Mouse (Mus musculus) lung, adult 18-20 months (tissue): ENCODE measurements around the gene Bicc1.

Experiments
- DNase-seq, 2 experiments: peaks; one replicate each; pipeline ENCODE4 v3.0.0; 2022; ENCODE audit warnings: mixed read lengths in 2 of 2

Bicc1 gene

GRCm38 (mm10) chr10:71052208-71052607 lies 107.3 kb downstream of the Bicc1 start:
- no peak for DNase-seq

DNA sequence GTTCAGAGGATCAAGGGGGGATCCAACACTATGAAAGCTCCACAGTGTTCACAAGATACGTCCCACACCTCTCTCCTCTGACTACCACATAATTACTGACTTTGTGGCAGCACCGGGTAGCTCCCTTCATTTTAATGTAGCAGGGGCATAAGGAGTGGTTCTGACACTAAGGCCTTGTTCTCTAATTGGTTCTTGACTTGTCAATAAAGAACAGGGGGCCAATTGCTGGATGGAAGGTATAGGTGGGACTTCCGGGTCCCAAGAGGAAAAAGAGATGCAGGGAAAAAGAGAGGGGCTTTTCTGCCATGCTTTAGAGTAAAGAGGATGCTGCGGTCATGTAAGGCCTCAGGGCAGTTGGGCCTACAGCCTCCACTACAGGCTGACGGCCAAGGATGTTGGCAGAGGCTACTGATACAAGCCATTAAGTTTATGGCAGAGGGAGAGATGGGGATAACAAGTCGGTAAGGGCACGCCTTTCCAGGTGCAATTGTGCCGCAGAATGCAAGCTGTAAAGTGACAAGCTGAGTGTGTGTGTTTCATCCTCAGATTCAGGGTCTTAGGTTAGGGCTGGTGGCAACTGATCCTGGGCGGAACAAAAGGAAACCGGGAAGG lies 108.7 kb downstream of the Bicc1 start:
- no peak for DNase-seq

GRCm38 (mm10) chr10:71049294-71049693 lies 110.2 kb downstream of the Bicc1 start:
- DNase-seq = peak; percentile 34 to 46

- DNase-seq = no peak
Measured at GRCm38 (mm10) chr10:71044410-71044809, 115.1 kb downstream of the Bicc1 start.

GRCm38 (mm10) chr10:71041874-71042273 lies 117.6 kb downstream of the Bicc1 start:
- no peak for DNase-seq

- no peak for DNase-seq
Measured at GRCm38 (mm10) chr10:71036484-71036883, 123.0 kb downstream of the Bicc1 start.

- DNase-seq = peak in 1 of 2 experiments; percentile 14
Measured at GRCm38 (mm10) chr10:71028996-71029395, 130.5 kb downstream of the Bicc1 start.

DNA sequence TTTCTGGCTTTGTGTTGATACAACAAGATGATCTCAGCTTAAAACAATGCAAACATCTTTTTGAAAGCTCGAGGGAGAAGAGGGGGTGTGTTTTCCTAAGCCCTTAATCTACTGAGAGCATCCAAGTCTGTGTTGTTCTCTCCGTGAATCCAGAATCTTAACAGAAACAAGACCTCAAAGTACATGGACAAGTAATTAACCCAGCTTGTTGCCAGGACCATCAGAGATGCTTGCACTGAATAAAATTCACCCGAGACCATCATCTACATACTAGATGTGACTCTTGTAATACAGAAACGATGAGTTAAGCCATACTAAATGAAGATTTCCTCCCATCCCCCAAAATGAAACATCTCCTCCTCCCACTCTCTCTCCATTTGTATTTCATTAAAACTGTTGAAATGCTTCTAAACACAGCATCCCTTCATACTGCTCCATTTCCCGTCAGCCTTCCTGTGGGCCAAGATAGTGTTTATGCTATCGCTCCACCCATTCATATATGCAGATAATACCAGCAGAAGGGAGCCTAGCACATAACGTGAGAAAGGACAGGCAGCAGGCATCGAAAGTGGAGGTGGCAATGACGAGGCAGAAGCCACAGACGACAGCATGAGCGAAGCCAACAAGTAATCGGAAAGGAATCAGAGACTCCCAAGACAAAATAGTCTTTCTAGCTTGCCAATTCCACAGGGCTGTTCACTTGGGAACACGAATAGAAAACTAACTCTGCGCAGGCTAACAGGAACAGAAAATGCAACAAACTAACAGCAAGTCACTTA lies 131.2 kb downstream of the Bicc1 start:
- no peak for DNase-seq

DNA sequence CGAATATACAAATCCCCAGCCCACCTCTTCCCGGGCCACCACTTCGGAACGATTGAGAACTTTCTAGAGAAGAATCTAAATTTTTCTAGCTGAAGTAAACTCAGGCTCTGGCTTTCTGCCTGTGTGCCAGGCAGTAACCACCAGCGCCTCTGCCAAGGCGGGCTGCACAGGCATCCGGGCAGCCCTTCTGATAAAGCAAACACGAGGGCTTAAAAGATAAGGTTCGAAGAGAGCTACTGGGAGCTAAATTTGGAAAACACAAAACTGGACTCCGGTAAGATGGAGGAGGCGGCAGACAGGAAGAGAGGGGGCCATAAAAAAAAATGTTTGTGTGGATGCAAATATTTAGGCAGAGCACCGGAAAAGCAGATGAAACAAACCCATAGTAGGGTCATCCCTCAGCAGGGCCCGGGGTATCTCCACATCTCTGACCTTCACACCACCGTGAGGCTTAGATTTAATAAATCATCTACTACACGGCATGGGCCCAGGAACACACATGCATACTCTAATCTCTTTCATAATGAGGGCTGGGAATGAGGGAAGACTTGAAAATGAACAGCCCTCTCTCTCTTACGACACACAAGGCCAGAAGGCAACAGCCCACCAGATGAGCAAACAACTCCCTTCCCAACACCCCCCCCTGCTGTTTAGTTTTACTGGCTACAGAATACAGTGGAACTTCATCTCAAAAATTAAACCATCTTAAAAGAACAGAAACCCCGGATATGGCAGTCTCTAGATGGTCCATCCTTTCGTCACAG lies 134.2 kb downstream of the Bicc1 start:
- DNase-seq = peak; percentile 19 to 36

DNA sequence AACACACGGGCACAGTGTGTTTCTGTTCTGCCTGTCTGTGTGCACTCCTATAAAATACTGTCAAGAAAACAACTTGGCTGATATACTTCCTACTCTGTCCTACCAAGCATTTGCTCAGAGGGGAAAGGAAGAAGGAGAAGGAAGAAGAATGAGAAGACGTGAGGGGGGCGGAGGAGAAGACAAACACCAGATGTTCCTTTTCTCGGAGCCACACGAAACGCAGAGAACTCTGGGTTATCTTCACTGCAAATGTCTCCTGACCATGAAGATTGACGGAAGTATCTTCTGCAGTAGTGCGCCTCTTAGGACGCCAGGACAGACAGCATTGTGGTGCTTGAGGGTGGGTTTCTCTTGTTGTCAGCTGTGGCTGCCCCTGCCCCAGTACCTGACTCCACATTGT lies 134.8 kb downstream of the Bicc1 start:
- DNase-seq = no peak

DNA sequence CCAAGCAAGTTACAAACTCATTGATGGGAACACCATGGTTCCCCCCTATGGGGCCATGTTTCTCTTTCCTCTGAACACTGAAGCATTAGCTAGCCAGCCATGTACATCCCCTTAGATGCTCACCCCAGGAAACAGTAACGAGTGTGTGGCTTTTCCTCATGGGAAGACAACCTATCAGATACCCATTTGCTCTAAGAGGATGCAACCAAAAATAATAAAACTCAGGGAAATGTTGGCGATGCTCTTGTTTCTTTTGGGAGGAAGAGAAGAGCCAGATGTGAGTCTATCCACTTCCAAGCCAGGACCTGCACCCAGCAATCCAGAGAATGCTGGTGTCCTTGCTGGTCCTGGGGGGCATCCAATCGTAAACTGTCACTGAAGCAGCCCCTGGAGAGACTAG lies 136.0 kb downstream of the Bicc1 start:
- DNase-seq = no peak

- DNase-seq = no peak
Measured at GRCm38 (mm10) chr10:71020459-71020858, 139.0 kb downstream of the Bicc1 start.

GRCm38 (mm10) chr10:71019836-71020235 lies 139.7 kb downstream of the Bicc1 start:
- no peak for DNase-seq

DNA sequence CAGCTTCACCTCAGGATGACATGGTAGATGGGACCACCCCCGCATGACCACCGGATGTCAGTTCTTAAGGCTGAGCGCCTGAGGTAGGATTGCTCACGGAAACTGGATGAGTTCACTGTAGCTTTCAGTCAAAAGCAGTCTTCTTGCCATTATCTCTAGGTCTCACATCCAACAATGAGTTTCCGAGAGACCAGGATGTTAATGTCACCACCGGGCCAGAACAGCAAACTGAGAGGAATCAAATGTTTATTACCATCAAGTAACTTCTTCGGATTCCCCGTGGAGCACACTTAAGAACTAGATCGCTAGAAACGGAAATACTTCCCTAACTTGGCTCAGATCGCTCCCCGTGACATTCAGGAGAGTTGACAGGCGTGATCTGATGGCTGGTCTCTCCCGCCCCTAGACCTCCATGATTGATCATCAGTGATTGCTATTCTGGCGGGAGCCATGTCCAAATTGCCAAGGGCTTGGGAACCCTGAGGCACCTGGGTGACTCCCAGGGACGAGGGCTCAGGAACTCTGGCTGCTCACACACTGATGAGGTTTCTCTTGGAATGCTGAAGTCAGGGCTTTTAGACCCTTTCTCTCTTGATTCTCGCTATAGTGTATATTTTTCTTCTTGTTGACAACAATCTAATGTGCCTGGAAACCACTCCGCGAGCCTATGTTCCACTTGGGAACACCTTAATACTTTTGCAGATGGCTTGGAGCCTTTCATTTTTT lies 149.6 kb downstream of the Bicc1 start:
- DNase-seq = no peak

- DNase-seq = no peak
Measured at GRCm38 (mm10) chr10:71008721-71009120, 150.8 kb downstream of the Bicc1 start.

GRCm38 (mm10) chr10:71007956-71008355 lies 151.5 kb downstream of the Bicc1 start:
- DNase-seq = peak; percentile 16 to 38

DNA sequence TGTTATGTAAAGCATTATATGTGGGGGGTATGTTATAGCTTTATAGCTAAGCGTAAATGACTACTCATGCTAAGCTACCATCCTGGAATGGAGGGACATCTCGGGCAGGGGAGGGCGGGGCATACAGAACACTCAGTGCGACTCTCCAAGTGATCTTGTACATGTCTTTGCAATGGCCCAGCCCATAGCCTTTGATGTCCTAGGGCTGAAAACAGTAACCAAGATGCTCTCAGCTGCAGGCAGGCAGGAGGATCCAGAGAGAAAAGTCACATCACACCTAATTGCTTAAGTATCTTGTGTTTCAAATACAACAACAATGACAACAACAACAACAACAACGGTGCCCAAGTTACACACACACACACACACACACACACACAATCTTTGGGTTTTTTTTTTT lies 152.0 kb downstream of the Bicc1 start:
- no peak for DNase-seq

GRCm38 (mm10) chr10:71007001-71007400 lies 152.5 kb downstream of the Bicc1 start:
- no peak for DNase-seq

GRCm38 (mm10) chr10:71002871-71003270 lies 156.6 kb downstream of the Bicc1 start:
- no peak for DNase-seq

DNA sequence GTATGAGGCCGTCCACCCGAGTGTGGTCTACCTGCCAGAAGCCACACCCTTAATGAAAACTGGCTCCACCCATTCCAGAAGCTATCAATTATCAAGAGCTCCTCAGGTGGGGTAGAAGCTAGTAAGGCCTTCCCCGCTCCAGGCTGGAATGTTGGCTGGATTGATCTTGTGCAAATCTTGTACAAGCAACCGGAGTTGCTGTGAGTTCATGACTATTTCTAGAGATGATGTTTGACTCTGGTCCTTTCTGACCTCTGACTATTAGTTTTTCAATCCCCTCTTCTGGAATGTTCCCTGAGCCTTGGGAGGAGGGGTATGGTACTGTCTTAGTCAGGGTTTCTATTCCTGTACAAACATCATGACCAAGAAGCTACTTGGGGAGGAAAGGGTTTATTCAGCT lies 157.3 kb downstream of the Bicc1 start:
- no peak for DNase-seq

DNA sequence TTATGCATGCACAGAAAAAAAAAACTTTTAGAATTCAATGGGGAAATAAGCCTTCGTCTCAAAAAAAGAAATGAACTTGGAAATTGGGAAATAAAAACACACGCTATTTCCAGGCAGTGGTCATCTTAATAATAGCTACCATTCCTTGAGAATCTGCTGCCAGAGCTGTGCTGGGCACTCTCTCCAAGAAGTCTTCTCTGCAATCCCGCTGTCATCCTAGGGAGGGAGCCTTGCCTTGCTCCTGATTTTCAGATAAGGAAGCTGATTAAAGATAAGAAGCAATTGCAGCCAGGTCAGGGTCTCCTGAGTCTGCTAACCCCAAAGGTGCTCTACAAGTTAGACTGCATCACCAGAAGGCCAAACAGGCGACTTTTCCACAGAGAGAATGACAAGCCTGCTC lies 161.4 kb downstream of the Bicc1 start:
- DNase-seq = peak; percentile 19 to 37

DNA sequence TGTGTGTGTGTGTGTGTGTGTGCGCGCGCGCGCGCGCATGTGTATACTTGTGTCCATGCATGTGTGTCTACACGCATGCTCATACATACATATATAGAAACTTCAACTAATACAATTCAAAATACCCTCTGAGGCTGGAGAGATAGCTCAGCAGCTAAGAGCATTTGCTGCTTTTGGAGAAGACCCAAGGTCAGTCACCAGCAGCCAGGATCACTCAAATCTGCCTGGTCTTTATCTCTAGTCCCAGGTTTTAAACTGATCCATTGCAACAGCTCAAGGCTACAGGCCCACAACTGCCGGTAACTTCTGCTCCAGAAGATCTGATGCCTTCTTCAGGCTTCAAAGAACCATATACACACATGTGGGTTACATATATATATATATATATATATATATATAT lies 163.4 kb downstream of the Bicc1 start:
- no peak for DNase-seq

- DNase-seq = no peak
Measured at GRCm38 (mm10) chr10:70994135-70994497, 165.4 kb downstream of the Bicc1 start.
